In genomic region chr11:118738323-118738722, GRCm38 (mm10) we compare ENCODE assay signal across 9 mouse cellular contexts.
DNase-seq lines count a peak whose midpoint lies in the region; ATAC-seq and TF ChIP-seq lines count a peak whose summit lies in the region.
"Had no signal": no experiment of that assay in that cellular context is flagged by ENCODE, and none has a peak within 500 bp of the region (broad histone marks: within the 10 kb centered on the region; RNA-seq: fewer than 3 reads in every experiment).

No protein-coding gene starts in this region.

- peak; percentile 23; the same call in 1 of the 2 replicates for ATAC-seq in forebrain, postnatal 0 days
- no peak for ATAC-seq in liver, postnatal 0 days
- ATAC-seq in liver, embryonic 12.5 days, result no peak
- ATAC-seq in megakaryocyte progenitor cell, adult 5-6 weeks (replicated peaks; ENCODE audit: poor library complexity), result 0 out of 2 replicates have a peak, but pooled peaks have one; percentile 36

- no peak for TF ChIP-seq RAD21 in CH12.LX (IDR thresholded peaks at IDR 0.05; ENCODE audit: low read depth, low read length)

- no peak overlapping the region for H3K4me2 ChIP-seq in forebrain, postnatal 0 days (ENCODE audit: low read depth)
- H3K4me2 ChIP-seq in liver, postnatal 0 days (ENCODE audit: low read depth, low read length), result no peak overlapping the region
- H3K4me2 ChIP-seq in liver, embryonic 12.5 days, result no peak overlapping the region
- H3K4me2 ChIP-seq in CH12.LX (ENCODE audit: insufficient read depth, low read depth, poor library complexity, severe bottlenecking), result no peak overlapping the region

- peak; percentile 55 for TF ChIP-seq CTCF in forebrain, postnatal 0 days (IDR thresholded peaks at IDR 0.05; ENCODE audit: low read depth)
- 0 out of 2 replicates have a peak, but pooled peaks have one; percentile 27 for TF ChIP-seq CTCF in liver, postnatal 0 days (IDR thresholded peaks at IDR 0.05; ENCODE audit: low read depth)
- peak in 1 of 2 experiments; percentile 67; a peak in 2 of 4 replicates for TF ChIP-seq CTCF in CH12.LX (conservative IDR thresholded peaks at IDR 0.05 in 1 of 2, IDR thresholded peaks at IDR 0.05 in 1 of 2; ENCODE audit: low read depth in 2 of 2, low read length in 2 of 2)
- no peak for TF ChIP-seq CTCF in heart, adult 2 months (IDR thresholded peaks at IDR 0.05)

- TF ChIP-seq POLR2A in CH12.LX (IDR thresholded peaks at IDR 0.05; ENCODE audit: low read depth, low read length), result no peak
- TF ChIP-seq POLR2A in heart, adult 2 months (IDR thresholded peaks at IDR 0.05; ENCODE audit: insufficient read depth, low read depth, low read length), result no peak

- no peak overlapping the region for H3K27ac ChIP-seq in forebrain, postnatal 0 days (ENCODE audit: low read depth, low read length)
- no peak overlapping the region for H3K27ac ChIP-seq in forebrain, embryonic 10.5 days
- H3K27ac ChIP-seq in liver, postnatal 0 days (ENCODE audit: low read depth), result no peak overlapping the region
- H3K27ac ChIP-seq in liver, embryonic 12.5 days, result no peak overlapping the region
- no peak overlapping the region for H3K27ac ChIP-seq in CH12.LX (ENCODE audit: insufficient read depth, low read depth)
- H3K27ac ChIP-seq in heart, adult 2 months, result no peak overlapping the region

- in situ Hi-C loops in CH12.LX (cut with MboI; ENCODE audit: low pct_ligation_motif_present, low pct_unique_long_range_greater_than_20kb, low sequenced_read_pairs), result loop anchor here (25.0 kb wide), 1 partner anchor 301 kb away; the partner anchor contains the start of gene C1qtnf1

- peaks cover 4% of the 10 kb centered on the region; the same call in 1 of the 2 replicates for H3K4me1 ChIP-seq in forebrain, postnatal 0 days (ENCODE audit: insufficient read depth)
- H3K4me1 ChIP-seq in forebrain, embryonic 10.5 days, result peaks cover 54% of the 10 kb centered on the region
- H3K4me1 ChIP-seq in liver, postnatal 0 days (ENCODE audit: insufficient read depth), result no peaks in the 10 kb centered on the region
- H3K4me1 ChIP-seq in liver, embryonic 12.5 days, result peaks cover 4% of the 10 kb centered on the region; the same call in 1 of the 2 replicates
- H3K4me1 ChIP-seq in CH12.LX (ENCODE audit: control insufficient read depth in 1 of 2, insufficient read depth in 2 of 2), result peaks cover 3 to 4% of the 10 kb centered on the region in 2 experiments; a peak in 3 of 4 replicates
- H3K4me1 ChIP-seq in heart, adult 2 months (ENCODE audit: control insufficient read depth, insufficient read depth, low read length), result no peaks in the 10 kb centered on the region; the same call in 1 of the 2 replicates

- no peaks in the 10 kb centered on the region for H3K9me3 ChIP-seq in forebrain, postnatal 0 days (ENCODE audit: low read length)
- no peaks in the 10 kb centered on the region for H3K9me3 ChIP-seq in forebrain, embryonic 10.5 days
- no peaks in the 10 kb centered on the region for H3K9me3 ChIP-seq in liver, postnatal 0 days (ENCODE audit: low read length)
- no peaks in the 10 kb centered on the region for H3K9me3 ChIP-seq in liver, embryonic 12.5 days (replicated peaks)
- H3K9me3 ChIP-seq in CH12.LX (replicated peaks; ENCODE audit: low read length), result no peaks in the 10 kb centered on the region

- no peaks in the 10 kb centered on the region for H3K27me3 ChIP-seq in forebrain, postnatal 0 days (ENCODE audit: insufficient read depth, low read length)
- H3K27me3 ChIP-seq in forebrain, embryonic 10.5 days (ENCODE audit: poor library complexity, severe bottlenecking), result peaks cover 30% of the 10 kb centered on the region
- H3K27me3 ChIP-seq in liver, postnatal 0 days (ENCODE audit: insufficient read depth, low read length), result 0 out of 2 replicates have a peak, but pooled peaks cover 4% of the 10 kb centered on the region
- H3K27me3 ChIP-seq in liver, embryonic 12.5 days (replicated peaks), result peaks cover 38% of the 10 kb centered on the region
- peaks cover 89% of the 10 kb centered on the region for H3K27me3 ChIP-seq in CH12.LX (replicated peaks)
- no peaks in the 10 kb centered on the region for H3K27me3 ChIP-seq in heart, adult 2 months (ENCODE audit: control insufficient read depth, insufficient read depth, low read length)

- H3K9ac ChIP-seq in forebrain, postnatal 0 days, result no peak overlapping the region
- H3K9ac ChIP-seq in liver, postnatal 0 days (replicated peaks), result no peak overlapping the region
- no peak overlapping the region for H3K9ac ChIP-seq in liver, embryonic 12.5 days
- no peak overlapping the region for H3K9ac ChIP-seq in CH12.LX (ENCODE audit: insufficient read depth, low read depth)
- no peak overlapping the region for H3K9ac ChIP-seq in heart, adult 2 months (ENCODE audit: low read depth, low read length)

- dilution Hi-C loops in CH12.LX (cut with MboI; ENCODE audit: extremely low pct_ligation_motif_present, extremely low pct_unique_long_range_greater_than_20kb, low sequenced_read_pairs), result no loop called here

- TF ChIP-seq EP300 in liver, postnatal 0 days (IDR thresholded peaks at IDR 0.05; ENCODE audit: low read depth), result no peak
- TF ChIP-seq EP300 in CH12.LX (IDR thresholded peaks at IDR 0.05; ENCODE audit: low read length), result no peak
- TF ChIP-seq EP300 in heart, adult 2 months (IDR thresholded peaks at IDR 0.05; ENCODE audit: insufficient read depth, low read depth, low read length), result no peak

- H3K36me3 ChIP-seq in forebrain, postnatal 0 days (ENCODE audit: insufficient read depth), result no peaks in the 10 kb centered on the region
- H3K36me3 ChIP-seq in forebrain, embryonic 10.5 days (replicated peaks), result no peaks in the 10 kb centered on the region
- no peaks in the 10 kb centered on the region for H3K36me3 ChIP-seq in liver, postnatal 0 days (replicated peaks; ENCODE audit: insufficient read depth, low read length)
- no peaks in the 10 kb centered on the region for H3K36me3 ChIP-seq in liver, embryonic 12.5 days
- H3K36me3 ChIP-seq in CH12.LX (replicated peaks in 1 of 2; ENCODE audit: control insufficient read depth in 1 of 2, insufficient read depth in 1 of 2, low read length in 1 of 2), result no peaks in the 10 kb centered on the region
- H3K36me3 ChIP-seq in heart, adult 2 months (ENCODE audit: control insufficient read depth, insufficient read depth, low read length), result no peaks in the 10 kb centered on the region
- H3K36me3 ChIP-seq: G1E had no signal

- H3K4me3 ChIP-seq in forebrain, postnatal 0 days (ENCODE audit: low read depth, low read length), result no peak overlapping the region
- H3K4me3 ChIP-seq in forebrain, embryonic 10.5 days, result no peak overlapping the region
- no peak overlapping the region for H3K4me3 ChIP-seq in liver, postnatal 0 days (ENCODE audit: low read depth, low read length)
- no peak overlapping the region for H3K4me3 ChIP-seq in liver, embryonic 12.5 days
- no peak overlapping the region for H3K4me3 ChIP-seq in CH12.LX (replicated peaks in 1 of 3; ENCODE audit: low read depth in 2 of 3, low read length in 2 of 3, poor library complexity in 1 of 3)
- H3K4me3 ChIP-seq in heart, adult 2 months, result no peak overlapping the region

- no peak for DNase-seq in forebrain, postnatal 0 days
- no peak for DNase-seq in forebrain, embryonic 10.5 days (ENCODE audit: extremely low spot score, low spot score)
- no peak for DNase-seq in liver, postnatal 0 days
- DNase-seq in CH12.LX (ENCODE audit: extremely low read depth), result no peak
- no peak for DNase-seq in heart, adult 2 months
- no peak for DNase-seq in right cerebral cortex, postnatal 4 days

- 43% methylated on average over 7 of the region's 7 CpGs for WGBS in forebrain, postnatal 0 days
- 36% methylated on average over 7 of the region's 7 CpGs for WGBS in forebrain, embryonic 10.5 days
- 32% methylated on average over 7 of the region's 7 CpGs for WGBS in liver, postnatal 0 days (ENCODE audit: insufficient replicate concordance)
- 31% methylated on average over 7 of the region's 7 CpGs for WGBS in liver, embryonic 12.5 days (ENCODE audit: insufficient replicate concordance)
- WGBS in heart, adult 2 months, result 40% methylated on average over 7 of the region's 7 CpGs

- intact Hi-C loops in heart, adult 2 months (cut with DNase I), result loop anchor here (2.0 kb wide), 1 partner anchor 166 kb away; no protein-coding TSS in a partner anchor

- no peaks in the 10 kb centered on the region for H3K79me2 ChIP-seq in CH12.LX (replicated peaks; ENCODE audit: control insufficient read depth, extremely low read depth, insufficient read depth, poor library complexity, severe bottlenecking)
- H3K79me2 ChIP-seq in heart, adult 2 months (replicated peaks; ENCODE audit: control insufficient read depth, insufficient read depth, low read length), result no peaks in the 10 kb centered on the region

TF ChIP-seq in CH12.LX, 34 proteins besides CTCF, POLR2A, EP300 and RAD21:
- TF ChIP-seq ZNF384 (IDR thresholded peaks at IDR 0.05; ENCODE audit: low read depth, low read length), result no peak
- 0 out of 2 replicates have a peak, but pooled peaks have one; percentile 11 for TF ChIP-seq SMC3 (IDR thresholded peaks at IDR 0.05; ENCODE audit: low read depth, low read length)
- TF ChIP-seq USF1 (IDR thresholded peaks at IDR 0.05; ENCODE audit: low read depth, low read length), result no peak

Comparison
In these comparisons a context has a peak if more than half of its experiments do, and no peak if none do; other contexts are left out.
1. ATAC-seq: peak in forebrain, postnatal 0 days (single experiment) and megakaryocyte progenitor cell, adult 5-6 weeks (single experiment); none in liver, postnatal 0 days (single experiment) and liver, embryonic 12.5 days (single experiment).